Mouse (Mus musculus) myocyte (in vitro differentiated cells): ENCODE measurements around the gene Anapc2. TPM values are rescaled to one million over a fixed set of nuclear protein-coding genes. Genes with fewer than 3 reads are reported as not detected.
A peak's percentile ranks its signal among the peaks of the same experiment; 100 is the strongest.

Experiments
- H3K27me3 ChIP-seq: one replicate; pipeline ENCODE4 v1.6.1; 2011; ENCODE audit not compliant: control insufficient read depth, insufficient read depth, insufficient read length
- H3K36me3 ChIP-seq: one replicate; pipeline ENCODE4 v1.6.1; 2011; ENCODE audit not compliant: control insufficient read depth, insufficient read depth
- H3K4me2 ChIP-seq: one replicate; pipeline ENCODE4 v1.6.1; 2011; ENCODE audit warnings: low read depth, control low read depth
- H3K4me3 ChIP-seq: one replicate; pipeline ENCODE4 v1.5.1; 2011; ENCODE audit warnings: mild to moderate bottlenecking, control low read depth, moderate library complexity
- H3K79me2 ChIP-seq: one replicate; pipeline ENCODE4 v1.6.1; 2011; ENCODE audit not compliant: control insufficient read depth, insufficient read depth
- H3ac ChIP-seq: one replicate; pipeline ENCODE4 v1.6.1; 2011; ENCODE audit not compliant: control insufficient read depth, insufficient read length
- CEBPB ChIP-seq: IDR thresholded peaks from 2 replicates; pipeline ENCODE4 v1.6.1; 2011; ENCODE audit warnings: mild to moderate bottlenecking, moderate library complexity; ENCODE audit not compliant: poor library complexity, insufficient read depth, severe bottlenecking
- E2F4 ChIP-seq: IDR thresholded peaks from one replicate; pipeline ENCODE4 v1.6.1; 2011; ENCODE audit warnings: mild to moderate bottlenecking, control low read depth, moderate library complexity; ENCODE audit not compliant: insufficient read depth
- MAX ChIP-seq: IDR thresholded peaks from one replicate; pipeline ENCODE4 v1.6.1; 2011; ENCODE audit warnings: low read depth, mild to moderate bottlenecking, control low read depth
- MYOD1 ChIP-seq, 3 experiments: IDR thresholded peaks; one replicate each; pipeline ENCODE4 v1.6.1; 2011; ENCODE audit warnings: control low read depth in 2 of 3, low read depth in 2 of 3, mild to moderate bottlenecking in 2 of 3, moderate library complexity in 1 of 3; ENCODE audit not compliant: insufficient read length in 2 of 3, control insufficient read depth in 1 of 3
- MYOG ChIP-seq, 3 experiments: IDR thresholded peaks; one replicate each; pipeline ENCODE4 v1.6.1; 2011; ENCODE audit warnings: control low read depth in 2 of 3, low read depth in 2 of 3, mild to moderate bottlenecking in 2 of 3; ENCODE audit not compliant: insufficient read length in 2 of 3, control insufficient read depth in 1 of 3, insufficient read depth in 1 of 3
- POLR2A ChIP-seq: IDR thresholded peaks from one replicate; pipeline ENCODE4 v1.6.1; 2011; ENCODE audit warnings: low read depth, mild to moderate bottlenecking, control low read depth, moderate library complexity; ENCODE audit not compliant: insufficient read length
- POLR2AphosphoS2 ChIP-seq: IDR thresholded peaks from one replicate; pipeline ENCODE4 v1.6.1; 2011; ENCODE audit warnings: low read depth, control low read depth; ENCODE audit not compliant: insufficient read length
- REST ChIP-seq: IDR thresholded peaks from one replicate; pipeline ENCODE4 v1.6.1; 2011; ENCODE audit warnings: mild to moderate bottlenecking, control low read depth, moderate library complexity; ENCODE audit not compliant: insufficient read depth, insufficient read length
- SRF ChIP-seq: IDR thresholded peaks from one replicate; pipeline ENCODE4 v1.6.1; 2011; ENCODE audit warnings: low read depth; ENCODE audit not compliant: control insufficient read depth, insufficient read length
- TCF12 ChIP-seq: IDR thresholded peaks from one replicate; pipeline ENCODE4 v1.6.1; 2011; ENCODE audit warnings: mild to moderate bottlenecking, control low read depth; ENCODE audit not compliant: poor library complexity, insufficient read depth, severe bottlenecking
- TCF3 ChIP-seq: IDR thresholded peaks from one replicate; pipeline ENCODE4 v1.6.1; 2011; ENCODE audit warnings: low read depth, control low read depth; ENCODE audit not compliant: insufficient read length
- USF1 ChIP-seq: IDR thresholded peaks from one replicate; pipeline ENCODE4 v1.6.1; 2011; ENCODE audit warnings: low read depth, mild to moderate bottlenecking, control low read depth, moderate library complexity
- polyA plus RNA-seq: library from polyadenylated mRNA; unstranded; fragments of >200 nt; fragmentation: generic; extraction: Trizol; gene quantifications from one replicate; pipeline ENCODE4 v1.2.1, GENCODE M21; 2012; ENCODE audit warnings: missing spikeins

Anapc2 gene
- polyA plus RNA-seq, 1 experiment: 97.9 TPM

- TF ChIP-seq REST (no peak), MYOD1 (IDR thresholded peaks at IDR 0.05; ENCODE audit: control insufficient read depth in 1 of 3, insufficient read length in 2 of 3, low read depth in 2 of 3) (no peak), SRF (no peak), MYOG (IDR thresholded peaks at IDR 0.05; ENCODE audit: control insufficient read depth in 1 of 3, insufficient read depth in 1 of 3, insufficient read length in 2 of 3, low read depth in 2 of 3) (no peak), POLR2A (no peak), POLR2AphosphoS2 (no peak)
- peaks cover 31% of the 10 kb centered on the region for H3K27me3 ChIP-seq
- H3ac ChIP-seq: no peak overlapping the region
- no peak overlapping the region for H3K4me3 ChIP-seq
- no peaks in the 10 kb centered on the region for H3K79me2 ChIP-seq
- H3K36me3 ChIP-seq: peaks cover 18% of the 10 kb centered on the region
- peak overlapping the region; percentile 93 for H3K4me2 ChIP-seq
Observed at GRCm38 (mm10) chr2:25288734-25289345, 16.6 kb downstream of the Anapc2 start.

DNA sequence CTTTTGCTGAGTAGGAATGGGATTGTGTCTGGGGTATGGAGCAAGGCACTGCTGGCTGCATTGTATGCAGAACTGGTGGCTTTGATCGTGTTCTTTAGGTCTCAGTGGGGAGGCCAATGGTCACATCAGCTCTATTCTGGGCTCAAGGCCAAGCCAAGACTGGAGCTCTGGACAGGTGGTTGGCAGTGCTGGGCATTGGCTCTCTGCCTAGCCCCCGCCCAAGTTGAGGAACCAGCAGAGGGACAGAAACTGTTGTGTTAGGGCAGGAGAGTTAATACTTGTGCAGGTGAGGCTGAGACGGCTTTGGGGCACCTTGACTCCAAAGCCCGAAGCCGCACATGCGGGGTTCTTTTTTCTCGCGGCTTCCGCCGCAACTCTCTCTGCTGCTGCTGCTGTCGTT is 17.4 kb downstream of the Anapc2 start, which contains the start of gene Lrrc26:
Lrrc26 (plus strand) TSS at position 265 of the 400 bp plus-strand sequence.
- H3ac ChIP-seq: no peak within 1 kb of the TSS
- no peak within 1 kb of the TSS for H3K4me3 ChIP-seq
- peaks cover 39% of the 10 kb centered on the region for H3K27me3 ChIP-seq
- H3K79me2 ChIP-seq: no peaks in the 10 kb centered on the region
- TF ChIP-seq MYOG (IDR thresholded peaks at IDR 0.05; ENCODE audit: control insufficient read depth in 1 of 3, insufficient read depth in 1 of 3, insufficient read length in 2 of 3, low read depth in 2 of 3) (peak in 2 of 3 experiments; percentile 29 to 88), TCF3 (peak; percentile 7), MYOD1 (IDR thresholded peaks at IDR 0.05; ENCODE audit: control insufficient read depth in 1 of 3, insufficient read length in 2 of 3, low read depth in 2 of 3) (peak in 2 of 3 experiments; percentile 71 to 86), CEBPB (no peak), POLR2AphosphoS2 (no peak), TCF12 (no peak)
- peaks cover 11% of the 10 kb centered on the region for H3K36me3 ChIP-seq
- H3K4me2 ChIP-seq: peak within 1 kb of the TSS; percentile 93

GRCm38 (mm10) chr2:25290101-25290815 is 18.0 kb downstream of the Anapc2 start:
- TF ChIP-seq USF1 (no peak), TCF3 (no peak), MYOD1 (IDR thresholded peaks at IDR 0.05; ENCODE audit: control insufficient read depth in 1 of 3, insufficient read length in 2 of 3, low read depth in 2 of 3) (no peak), MAX (no peak), E2F4 (no peak), CEBPB (no peak), POLR2A (no peak), MYOG (IDR thresholded peaks at IDR 0.05; ENCODE audit: control insufficient read depth in 1 of 3, insufficient read depth in 1 of 3, insufficient read length in 2 of 3, low read depth in 2 of 3) (no peak)
- H3K36me3 ChIP-seq: peaks cover 5% of the 10 kb centered on the region
- H3K4me3 ChIP-seq: no peak overlapping the region
- H3K79me2 ChIP-seq: no peaks in the 10 kb centered on the region
- H3ac ChIP-seq: no peak overlapping the region
- peaks cover 45% of the 10 kb centered on the region for H3K27me3 ChIP-seq
- peak overlapping the region; percentile 93 for H3K4me2 ChIP-seq

DNA sequence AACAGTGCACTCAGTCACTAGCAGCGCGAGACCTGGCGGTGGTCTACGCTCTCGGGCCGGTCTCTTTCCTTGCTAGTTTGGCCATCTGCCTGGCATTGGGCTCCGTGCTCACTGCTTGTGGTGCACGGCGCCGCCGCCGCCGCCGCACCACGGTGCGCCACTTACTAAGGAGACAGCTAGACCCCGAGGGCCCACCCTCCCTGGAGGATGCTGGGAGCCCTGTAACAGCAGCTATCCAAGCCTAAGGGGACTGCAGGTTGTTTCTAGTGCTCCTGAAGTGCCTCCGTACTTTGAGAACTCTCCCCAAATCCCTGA is 18.5 kb downstream of the Anapc2 start:
- H3K79me2 ChIP-seq: no peaks in the 10 kb centered on the region
- no peak overlapping the region for H3K4me3 ChIP-seq
- H3K4me2 ChIP-seq: peak overlapping the region; percentile 93
- H3ac ChIP-seq: no peak overlapping the region
- H3K36me3 ChIP-seq: peaks cover 2% of the 10 kb centered on the region
- H3K27me3 ChIP-seq: peaks cover 50% of the 10 kb centered on the region
- TF ChIP-seq REST (no peak), TCF3 (no peak), MYOG (IDR thresholded peaks at IDR 0.05; ENCODE audit: control insufficient read depth in 1 of 3, insufficient read depth in 1 of 3, insufficient read length in 2 of 3, low read depth in 2 of 3) (no peak), SRF (no peak), CEBPB (no peak), POLR2AphosphoS2 (no peak), MAX (no peak), POLR2A (no peak), TCF12 (no peak), E2F4 (no peak), USF1 (no peak), MYOD1 (IDR thresholded peaks at IDR 0.05; ENCODE audit: control insufficient read depth in 1 of 3, insufficient read length in 2 of 3, low read depth in 2 of 3) (no peak)
